24 mouse cellular contexts compared by ENCODE assay signal in the genomic region with DNA sequence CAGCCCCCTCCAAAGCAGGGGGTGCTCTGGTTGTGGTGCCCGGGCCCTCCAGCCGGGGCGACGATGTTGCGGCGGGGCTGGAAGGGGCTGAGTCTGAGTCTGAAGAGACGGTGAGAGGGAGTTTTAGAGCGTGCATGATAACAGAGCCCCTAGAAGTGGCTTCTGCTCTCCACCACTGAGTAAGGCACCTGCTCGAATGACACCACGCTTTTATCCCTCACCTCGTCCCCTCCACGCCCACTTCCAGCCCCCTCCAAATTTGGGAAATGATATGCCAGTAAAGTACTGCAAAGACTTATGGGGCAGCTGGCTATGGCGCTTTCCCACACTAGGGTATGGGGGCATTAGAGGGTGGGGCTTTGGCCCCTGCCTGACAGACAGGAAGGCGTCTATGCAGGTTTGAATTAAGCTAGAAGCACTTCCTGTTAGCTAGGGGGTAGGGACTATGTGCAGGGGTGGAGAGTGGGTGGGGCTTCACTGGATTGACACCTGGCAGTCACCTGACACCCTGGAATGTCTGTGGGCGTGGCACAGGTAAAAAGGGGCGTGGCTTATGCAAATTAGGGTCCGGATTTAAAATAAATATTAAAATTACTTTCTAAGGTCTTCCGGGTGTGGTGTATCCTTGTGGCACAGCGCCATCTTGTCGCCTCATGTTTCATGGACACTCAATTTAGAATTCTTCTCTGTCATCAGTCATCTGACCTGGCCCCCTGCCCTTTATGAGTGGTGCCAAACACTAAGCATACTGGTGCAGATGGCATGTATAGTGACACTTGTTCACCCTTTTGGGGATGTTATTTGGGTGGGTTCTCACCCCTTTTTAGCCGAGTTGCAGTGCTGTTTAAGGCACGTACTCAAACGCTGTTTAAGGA. TPM values are rescaled to one million over a fixed set of nuclear protein-coding genes. Genes with fewer than 3 reads are reported as not detected.
DNase-seq lines count a peak whose midpoint lies in the region; ATAC-seq and TF ChIP-seq lines count a peak whose summit lies in the region.
"Had no signal": no experiment of that assay in that cellular context is flagged by ENCODE, and none has a peak within 500 bp of the region (broad histone marks: within the 10 kb centered on the region; RNA-seq: fewer than 3 reads in every experiment).

Gene Gm49394, minus strand, starts transcription at position 192 of the 875 bp plus-strand sequence.

- peak; percentile 17 for DNase-seq in embryo, embryonic 10.5 days (ENCODE audit: low spot score)
- DNase-seq in embryo, embryonic 11 days: no peak
- no peak for DNase-seq in heart, embryonic 10.5 days (ENCODE audit: low spot score)
- DNase-seq in kidney, adult 2 months: no peak
- DNase-seq in lung, postnatal 4 days: no peak
- DNase-seq: cerebellum, adult 2 months; gastrocnemius, postnatal 25 days; heart, postnatal 14 days; kidney, adult 8-10 months; kidney, postnatal 14 days; layer of hippocampus, postnatal 36 days; liver, embryonic 13.5 days; lung, embryonic 14.5 days; right cerebral cortex, adult 18-20 months; thymus, postnatal 25 days had no signal

- no peak for TF ChIP-seq POLR2A in kidney, adult 2 months (IDR thresholded peaks at IDR 0.05; ENCODE audit: low read depth, low read length)

- peaks cover 25% of the 10 kb centered on the region for H3K27me3 ChIP-seq in heart, embryonic 10.5 days (ENCODE audit: insufficient read depth, poor library complexity, severe bottlenecking)
- peaks cover 15% of the 10 kb centered on the region for H3K27me3 ChIP-seq in heart, embryonic 11.5 days (ENCODE audit: control insufficient read depth, insufficient read depth, low read length)
- H3K27me3 ChIP-seq in E14TG2a.4 (ENCODE audit: insufficient read depth, low read length): peaks cover 41% of the 10 kb centered on the region
- peaks cover 14% of the 10 kb centered on the region; the same call in 1 of the 2 replicates for H3K27me3 ChIP-seq in intestine, postnatal 0 days (replicated peaks; ENCODE audit: control insufficient read depth, insufficient read depth, low read length)
- no peaks in the 10 kb centered on the region for H3K27me3 ChIP-seq in kidney, adult 2 months (replicated peaks; ENCODE audit: control insufficient read depth, insufficient read depth, low read length)

- 80% methylated on average over 23 of the region's 23 CpGs for WGBS in heart, embryonic 10.5 days
- 82% methylated on average over 23 of the region's 23 CpGs for WGBS in heart, embryonic 11.5 days (ENCODE audit: insufficient replicate concordance)
- WGBS in intestine, postnatal 0 days: 74% methylated on average over 23 of the region's 23 CpGs
- 86% methylated on average over 23 of the region's 23 CpGs for WGBS in kidney, adult 2 months

- no peak; the same call in 1 of the 2 replicates for ATAC-seq in heart, embryonic 11.5 days (replicated peaks; ENCODE audit: insufficient number of reproducible peaks, low FRiP score, low TSS enrichment)
- ATAC-seq in intestine, postnatal 0 days: peak; percentile 49
- ATAC-seq: hindbrain, embryonic 16.5 days had no signal

- H3K27ac ChIP-seq in heart, embryonic 10.5 days: no peak within 1 kb of the TSS
- no peak within 1 kb of the TSS for H3K27ac ChIP-seq in heart, embryonic 11.5 days (ENCODE audit: low read depth, low read length)
- H3K27ac ChIP-seq in intestine, postnatal 0 days (ENCODE audit: low read depth, low read length): no peak within 1 kb of the TSS; the same call in 1 of the 2 replicates
- no peak within 1 kb of the TSS for H3K27ac ChIP-seq in kidney, adult 2 months (ENCODE audit: insufficient read depth, low read depth, low read length)
- H3K27ac ChIP-seq: embryonic facial prominence, embryonic 13.5 days; layer of hippocampus, adult 2 months; liver, embryonic 13.5 days; macrophage; midbrain, embryonic 12.5 days; neural tube, embryonic 13.5 days had no signal

- H3K4me1 ChIP-seq in heart, embryonic 10.5 days: peaks cover 18% of the 10 kb centered on the region
- H3K4me1 ChIP-seq in heart, embryonic 11.5 days (ENCODE audit: control insufficient read depth, insufficient read depth, low read length): no peaks in the 10 kb centered on the region
- 0 out of 2 replicates have a peak, but pooled peaks cover 4% of the 10 kb centered on the region for H3K4me1 ChIP-seq in E14TG2a.4 (replicated peaks; ENCODE audit: low read depth, low read length)
- no peaks in the 10 kb centered on the region for H3K4me1 ChIP-seq in intestine, postnatal 0 days (replicated peaks; ENCODE audit: control insufficient read depth, insufficient read depth, low read length)
- H3K4me1 ChIP-seq in kidney, adult 2 months (ENCODE audit: control insufficient read depth, insufficient read depth, low read length): no peaks in the 10 kb centered on the region
- H3K4me1 ChIP-seq: liver, embryonic 13.5 days; midbrain, embryonic 12.5 days; neural tube, embryonic 13.5 days had no signal

- no peak within 1 kb of the TSS for H3K4me2 ChIP-seq in heart, embryonic 11.5 days
- no peak within 1 kb of the TSS for H3K4me2 ChIP-seq in intestine, postnatal 0 days (replicated peaks; ENCODE audit: low read depth)
- H3K4me2 ChIP-seq: embryonic facial prominence, embryonic 13.5 days; liver, embryonic 13.5 days; lung, embryonic 14.5 days; midbrain, embryonic 12.5 days; neural tube, embryonic 13.5 days had no signal

- TF ChIP-seq CTCF in E14TG2a.4 (conservative IDR thresholded peaks at IDR 0.05; ENCODE audit: low read length): no peak
- TF ChIP-seq CTCF in intestine, postnatal 0 days (IDR thresholded peaks at IDR 0.05; ENCODE audit: low read depth): no peak
- TF ChIP-seq CTCF in kidney, adult 2 months (conservative IDR thresholded peaks at IDR 0.05; ENCODE audit: insufficient read depth, insufficient read length, low read depth, low read length): no peak

- H3K36me3 ChIP-seq in heart, embryonic 10.5 days: peaks cover 43% of the 10 kb centered on the region
- H3K36me3 ChIP-seq in heart, embryonic 11.5 days (ENCODE audit: control insufficient read depth, insufficient read depth, low read length): peaks cover 13% of the 10 kb centered on the region; the same call in 1 of the 2 replicates
- H3K36me3 ChIP-seq in E14TG2a.4 (ENCODE audit: insufficient read depth, low read length): no peaks in the 10 kb centered on the region
- H3K36me3 ChIP-seq in intestine, postnatal 0 days (ENCODE audit: control insufficient read depth, insufficient read depth): no peaks in the 10 kb centered on the region; the same call in 1 of the 2 replicates
- no peaks in the 10 kb centered on the region for H3K36me3 ChIP-seq in kidney, adult 2 months (ENCODE audit: control insufficient read depth, insufficient read depth, low read length)
- H3K36me3 ChIP-seq: midbrain, embryonic 12.5 days; neural tube, embryonic 13.5 days had no signal

- H3K4me3 ChIP-seq in heart, embryonic 10.5 days: 0 out of 2 replicates have a peak within 1 kb of the TSS, but pooled peaks have one; percentile 8
- no peak within 1 kb of the TSS for H3K4me3 ChIP-seq in heart, embryonic 11.5 days (ENCODE audit: low read depth, low read length)
- peak within 1 kb of the TSS; percentile 23; the same call in 1 of the 2 replicates for H3K4me3 ChIP-seq in E14TG2a.4 (replicated peaks; ENCODE audit: low read length)
- H3K4me3 ChIP-seq in intestine, postnatal 0 days (ENCODE audit: low read depth, low read length): peak within 1 kb of the TSS; percentile 5; the same call in 1 of the 2 replicates
- no peak within 1 kb of the TSS for H3K4me3 ChIP-seq in kidney, adult 2 months (ENCODE audit: insufficient read depth, low read depth, low read length)
- H3K4me3 ChIP-seq: embryonic facial prominence, embryonic 13.5 days; layer of hippocampus, adult 2 months; liver, embryonic 13.5 days; midbrain, embryonic 12.5 days; neural tube, embryonic 13.5 days had no signal

- peaks cover 30% of the 10 kb centered on the region for H3K9me3 ChIP-seq in heart, embryonic 10.5 days
- H3K9me3 ChIP-seq in heart, embryonic 11.5 days (replicated peaks; ENCODE audit: control insufficient read depth, low read length): peaks cover 33% of the 10 kb centered on the region
- H3K9me3 ChIP-seq in E14TG2a.4 (ENCODE audit: low read length): peaks cover 63% of the 10 kb centered on the region
- H3K9me3 ChIP-seq in intestine, postnatal 0 days (ENCODE audit: control insufficient read depth): peaks cover 13% of the 10 kb centered on the region

- no peak within 1 kb of the TSS for H3K9ac ChIP-seq in heart, embryonic 11.5 days (ENCODE audit: low read depth, low read length)
- H3K9ac ChIP-seq in intestine, postnatal 0 days (ENCODE audit: low read depth, low read length): no peak within 1 kb of the TSS
- H3K9ac ChIP-seq: embryonic facial prominence, embryonic 13.5 days; liver, embryonic 13.5 days; lung, embryonic 14.5 days; midbrain, embryonic 12.5 days; neural tube, embryonic 13.5 days had no signal

RNA-seq across cellular contexts. Expression of gene Gm49394, which starts in this region (rescaled TPM):
- 0.17 and 0.34 TPM in 2 replicates for polyA plus RNA-seq in heart, embryonic 10.5 days (2016; fragmentation: Nextera tagmentation; extraction: Ambion mirVana)
- 0.16 and 0.37 TPM in 2 replicates for polyA plus RNA-seq in heart, embryonic 11.5 days (2014; fragmentation: Nextera tagmentation; extraction: Ambion mirVana)
- not detected in 2 replicates for polyA plus RNA-seq in intestine, postnatal 0 days (2015; fragmentation: Nextera tagmentation; extraction: Ambion mirVana)
- polyA plus RNA-seq in kidney, adult 2 months (2012; rRNA removed): 0.03 TPM in 1 of 2 replicates, not detected in the other
- polyA plus RNA-seq: embryonic facial prominence, embryonic 13.5 days; hindbrain, embryonic 16.5 days; liver, embryonic 13.5 days; lung, embryonic 14.5 days; macrophage; midbrain, embryonic 12.5 days; neural tube, embryonic 13.5 days had no signal

Comparison
In these comparisons a context has a peak if more than half of its experiments do, and no peak if none do; other contexts are left out.
1. H3K4me3 ChIP-seq: peak in heart, embryonic 10.5 days (single experiment) and E14TG2a.4 (single experiment); none in heart, embryonic 11.5 days (single experiment) and kidney, adult 2 months (single experiment).
2. Peak in ATAC-seq and H3K4me3 ChIP-seq in intestine, postnatal 0 days; RNA of the gene not detected or under 1 TPM.